Mouse (Mus musculus) layer of hippocampus, postnatal 14 days (tissue): ENCODE measurements around the gene Col26a1. TPM values are rescaled to one million over a fixed set of nuclear protein-coding genes. Genes with fewer than 3 reads are reported as not detected.
A peak's percentile ranks its signal among the peaks of the same experiment; 100 is the strongest.
"Not testable (repeated sequence)": the region's sequence is repeated elsewhere in the genome, so short reads cannot be mapped to it uniquely, and the experiment has no call there.

Experiments
- DNase-seq, 2 experiments: peaks; one replicate each; pipeline ENCODE4 v3.0.0; 2021 to 2022; ENCODE audit warnings: low spot score in 2 of 2, mixed read lengths in 1 of 2
- total RNA-seq, 2 experiments: library from RNA; stranded (reverse); gene quantifications; 2 replicates each; pipeline ENCODE4 v1.2.3; 2021

Col26a1 gene
- total RNA-seq, 2 experiments from 2014 or later = 12.0 to 13.8 TPM

- DNase-seq = peak; percentile 71 to 75
Observed at GRCm38 (mm10) chr5:136755696-136756095, 127.3 kb downstream of the Col26a1 start.

- no peak for DNase-seq
Observed at GRCm38 (mm10) chr5:136754053-136754591, 128.9 kb downstream of the Col26a1 start.

- not testable (repeated sequence) for DNase-seq
Observed at GRCm38 (mm10) chr5:136753176-136753575, 129.8 kb downstream of the Col26a1 start.

GRCm38 (mm10) chr5:136752104-136752503 lies 130.9 kb downstream of the Col26a1 start:
- DNase-seq = no peak

GRCm38 (mm10) chr5:136746596-136746995 lies 136.4 kb downstream of the Col26a1 start:
- no peak for DNase-seq

GRCm38 (mm10) chr5:136738918-136739317 lies 144.1 kb downstream of the Col26a1 start:
- no peak for DNase-seq

GRCm38 (mm10) chr5:136726271-136726670 lies 156.7 kb downstream of the Col26a1 start:
- not testable (repeated sequence) for DNase-seq

- peak; percentile 20 to 49 for DNase-seq
Observed at GRCm38 (mm10) chr5:136721596-136721995, 161.4 kb downstream of the Col26a1 start.

GRCm38 (mm10) chr5:136718656-136719055 lies 164.4 kb downstream of the Col26a1 start:
- no peak for DNase-seq

- no peak for DNase-seq
Observed at GRCm38 (mm10) chr5:136717573-136717854, 165.5 kb downstream of the Col26a1 start.

GRCm38 (mm10) chr5:136716696-136717572 lies 166.1 kb downstream of the Col26a1 start:
- no peak for DNase-seq

- DNase-seq = peak; percentile 29 to 37
Observed at GRCm38 (mm10) chr5:136714879-136715278, 168.1 kb downstream of the Col26a1 start.

- peak in 1 of 2 experiments; percentile 9 for DNase-seq
Observed at GRCm38 (mm10) chr5:136714232-136714875, 168.7 kb downstream of the Col26a1 start.

- DNase-seq = no peak
Observed at GRCm38 (mm10) chr5:136710742-136711141, 172.3 kb downstream of the Col26a1 start.

- DNase-seq = no peak
Observed at GRCm38 (mm10) chr5:136708116-136708515, 174.9 kb downstream of the Col26a1 start.

- DNase-seq = peak; percentile 59 to 76
Observed at GRCm38 (mm10) chr5:136706803-136707202, 176.2 kb downstream of the Col26a1 start.

- no peak for DNase-seq
Observed at GRCm38 (mm10) chr5:136705532-136705931, 177.5 kb downstream of the Col26a1 start.

- DNase-seq = no peak
Observed at GRCm38 (mm10) chr5:136704151-136704550, 178.9 kb downstream of the Col26a1 start.

- peak; percentile 31 to 40 for DNase-seq
Observed at GRCm38 (mm10) chr5:136703751-136704150, 179.3 kb downstream of the Col26a1 start.

GRCm38 (mm10) chr5:136702159-136702725 lies 180.8 kb downstream of the Col26a1 start:
- DNase-seq = no peak

- DNase-seq = no peak
Observed at GRCm38 (mm10) chr5:136697618-136698017, 185.4 kb downstream of the Col26a1 start.

- no peak for DNase-seq
Observed at GRCm38 (mm10) chr5:136696516-136696915, 186.5 kb downstream of the Col26a1 start.
